Mouse (Mus musculus) testis, adult 2 months (tissue): ENCODE measurements around the gene Sdf2l1.

Experiments used
- CTCF ChIP-seq: fragments of 200-500 bp; IDR thresholded peaks from 2 replicates; pipeline ENCODE4 v1.5.1; 2012; ENCODE audit warnings: low read depth, mild to moderate bottlenecking, inconsistent platforms, low read length, moderate library complexity; ENCODE audit not compliant: control insufficient read depth, insufficient read depth, insufficient replicate concordance
- POLR2A ChIP-seq: fragments of 200-500 bp; IDR thresholded peaks from 2 replicates; pipeline ENCODE4 v1.6.1; 2012; ENCODE audit warnings: low read depth, mild to moderate bottlenecking, inconsistent platforms, low read length, moderate library complexity; ENCODE audit not compliant: control insufficient read depth

DNA sequence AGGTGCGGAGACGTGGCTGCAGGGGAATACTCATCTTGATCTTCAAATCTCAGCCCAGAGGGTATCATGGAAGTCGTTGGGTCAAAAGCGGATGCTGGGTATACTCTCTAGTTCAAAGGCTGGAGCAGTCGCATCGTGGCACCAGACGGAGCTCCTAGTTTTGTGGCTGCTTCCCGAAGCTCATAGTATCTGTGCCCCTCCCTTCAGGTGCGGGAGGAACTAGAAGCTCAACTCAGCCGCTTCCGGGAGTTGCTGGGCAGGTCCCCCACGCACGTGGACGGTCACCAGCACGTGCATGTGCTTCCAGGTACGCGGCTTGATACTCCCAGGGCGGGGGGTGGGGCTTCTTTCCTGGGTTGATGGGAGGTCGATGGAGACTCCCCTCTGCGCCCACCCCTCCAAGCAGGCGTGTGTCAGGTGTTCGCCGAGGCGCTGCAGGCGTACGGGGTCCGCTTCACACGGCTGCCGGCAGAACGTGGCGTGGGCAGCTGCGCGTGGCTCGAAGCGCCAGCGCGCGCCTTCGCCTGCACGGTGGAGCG lies 15.3 kb upstream of the Sdf2l1 start:
- TF ChIP-seq CTCF, result no peak
- TF ChIP-seq POLR2A, result 0 out of 2 replicates have a peak, but pooled peaks have one; percentile 18
